Mouse (Mus musculus): ENCODE results near the gene Esrra. TPM values are rescaled to one million over a fixed set of nuclear protein-coding genes. Genes with fewer than 3 reads are reported as not detected.
"Not testable (repeated sequence)": the region's sequence is repeated elsewhere in the genome, so short reads cannot be mapped to it uniquely, and the experiment has no call there.

The Esrra gene
- total RNA-seq, 4 experiments from 2014 or later = 38.3 to 45.1 (median 44.1) TPM

- DNase-seq = not testable (repeated sequence)
Measured at GRCm38 (mm10) chr19:6895608-6896305, 25.9 kb downstream of the Esrra start.

GRCm38 (mm10) chr19:6893731-6894451 lies 27.7 kb downstream of the Esrra start:
- DNase-seq = no peak

GRCm38 (mm10) chr19:6892512-6892911 lies 29.1 kb downstream of the Esrra start:
- no peak for DNase-seq

GRCm38 (mm10) chr19:6877965-6878364 lies 43.6 kb downstream of the Esrra start:
- DNase-seq = no peak

GRCm38 (mm10) chr19:6876799-6877198 lies 44.8 kb downstream of the Esrra start:
- DNase-seq = no peak

GRCm38 (mm10) chr19:6875834-6876233 lies 45.8 kb downstream of the Esrra start:
- DNase-seq = no peak

GRCm38 (mm10) chr19:6874257-6874656 lies 47.4 kb downstream of the Esrra start:
- no peak for DNase-seq

- no peak for DNase-seq
Measured at GRCm38 (mm10) chr19:6872701-6873100, 48.9 kb downstream of the Esrra start.

- DNase-seq = no peak
Measured at GRCm38 (mm10) chr19:6871574-6872271, 49.9 kb downstream of the Esrra start.

- peak; percentile 64 for DNase-seq
Measured at GRCm38 (mm10) chr19:6869355-6869754, 52.3 kb downstream of the Esrra start.

- no peak for DNase-seq
Measured at GRCm38 (mm10) chr19:6861451-6861850, 60.2 kb downstream of the Esrra start.

Small RNAs within 50 kb of the gene (microRNA-seq; reads per million reads assigned to microRNA genes)
- gene Mir6990 = 0.70 to 1.8 reads per million in 2 experiments

Other genes with a start within 250 kb of the Esrra start
- gene Rps6ka4, start 81.2 kb downstream of the Esrra start, total RNA-seq (2022) = 10 to 100 TPM; 30.2 to 42.5 (median 36.1) TPM
- 1 to 10 TPM; 1.7 to 3.6 (median 2.4) TPM for gene Ccdc88b, start 63.6 kb downstream of the Esrra start, total RNA-seq (2022)
- 100 to 1,000 TPM in 2 of 4 experiments, 10 to 100 TPM in 2; 83.2 to 116 (median 99.0) TPM for gene Trmt112, start 12.1 kb downstream of the Esrra start, total RNA-seq (2022)
- 100 to 1,000 TPM; 197 to 273 (median 224) TPM for gene Prdx5, start 11.7 kb downstream of the Esrra start, total RNA-seq (2022)
- gene Catsperz, start 3.6 kb upstream of the Esrra start, total RNA-seq (2022) = not detected
- under 1 TPM in 2 of 4 experiments, not detected in 2; 0.14 to 0.24 TPM for gene Kcnk4, start 12.7 kb upstream of the Esrra start, total RNA-seq (2022)
- gene Bad, start 20.0 kb upstream of the Esrra start, total RNA-seq (2022) = 10 to 100 TPM; 49.9 to 63.1 (median 56.6) TPM
- gene Gpr137, start 20.7 kb upstream of the Esrra start, total RNA-seq (2022) = 10 to 100 TPM; 55.6 to 66.1 (median 63.4) TPM
- gene Ppp1r14b, start 53.2 kb upstream of the Esrra start, total RNA-seq (2022) = 100 to 1,000 TPM; 153 to 231 (median 191) TPM
- gene Plcb3, start 54.7 kb upstream of the Esrra start, total RNA-seq (2022) = 10 to 100 TPM; 40.1 to 83.9 (median 62.1) TPM
- 100 to 1,000 TPM in 2 of 4 experiments, 10 to 100 TPM in 2; 62.4 to 165 (median 91.8) TPM for gene Fkbp2, start 58.7 kb upstream of the Esrra start, total RNA-seq (2022)
- 100 to 1,000 TPM in 1 of 4 experiments, 10 to 100 TPM in 3; 86.5 to 119 (median 95.7) TPM for gene Vegfb, start 65.8 kb upstream of the Esrra start, total RNA-seq (2022)
- 10 to 100 TPM; 38.4 to 55.9 (median 43.3) TPM for gene Dnajc4, start 70.8 kb upstream of the Esrra start, total RNA-seq (2022)
- 10 to 100 TPM; 36.6 to 56.0 (median 48.7) TPM for gene Nudt22, start 74.3 kb upstream of the Esrra start, total RNA-seq (2022)
- 10 to 100 TPM; 11.0 to 18.6 (median 15.0) TPM for gene Trpt1, start 74.3 kb upstream of the Esrra start, total RNA-seq (2022)
- gene Fermt3, start 97.7 kb upstream of the Esrra start, total RNA-seq (2022) = 10 to 100 TPM in 2 of 4 experiments, 1 to 10 TPM in 2; 6.4 to 10.8 (median 8.8) TPM
- 100 to 1,000 TPM; 129 to 273 (median 162) TPM for gene Stip1, start 118.2 kb upstream of the Esrra start, total RNA-seq (2022)
- 10 to 100 TPM; 27.7 to 64.8 (median 40.3) TPM for gene Macrod1, start 135.0 kb upstream of the Esrra start, total RNA-seq (2022)
- 10 to 100 TPM in 2 of 4 experiments, 1 to 10 TPM in 2; 2.9 to 27.5 (median 14.8) TPM for gene Flrt1, start 183.9 kb upstream of the Esrra start, total RNA-seq (2022)

Data from adrenal gland, adult 8-10 months (tissue).